Mouse (Mus musculus): Measurements from ENCODE around the gene Olfr1086.
"Not testable (repeated sequence)": the region's sequence is repeated elsewhere in the genome, so short reads cannot be mapped to it uniquely, and the experiment has no call there.

Gene Olfr1086

DNA sequence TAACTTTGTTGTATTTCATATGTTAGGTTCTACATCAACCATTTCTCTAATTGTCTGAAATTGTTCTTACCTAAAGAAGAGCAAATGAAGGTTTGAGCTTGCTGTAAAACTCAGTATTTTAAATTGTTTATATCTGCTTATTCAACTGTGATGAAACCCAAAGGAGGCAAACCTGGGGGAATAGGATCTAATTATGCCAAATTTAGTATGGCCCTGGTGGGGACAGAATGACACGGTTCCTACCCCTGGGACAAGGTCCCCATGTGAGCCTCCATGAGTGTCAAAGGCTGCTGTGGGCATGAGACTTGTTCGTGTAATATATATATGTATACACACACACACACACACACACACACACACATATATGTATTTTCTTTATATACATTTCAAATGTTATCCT is at the start of gene Olfr1086:
Gene Olfr1086, minus strand, starts transcription at position 101 of the 400 bp plus-strand sequence.
- DNase-seq (ENCODE audit: extremely low spot score, low spot score): no peak

GRCm38 (mm10) chr2:86698295-86698694 is 18.4 kb upstream of the Olfr1086 start, which contains the start of gene Olfr1087:
Olfr1087 (minus strand) TSS chr2:86698395.
- no peak for DNase-seq (ENCODE audit: extremely low spot score, low spot score)

GRCm38 (mm10) chr2:86661919-86662318 is 18.0 kb downstream of the Olfr1086 start, which contains the start of gene Olfr1085:
Olfr1085 (minus strand) TSS chr2:86662019.
- DNase-seq (ENCODE audit: extremely low spot score, low spot score): no peak

DNA sequence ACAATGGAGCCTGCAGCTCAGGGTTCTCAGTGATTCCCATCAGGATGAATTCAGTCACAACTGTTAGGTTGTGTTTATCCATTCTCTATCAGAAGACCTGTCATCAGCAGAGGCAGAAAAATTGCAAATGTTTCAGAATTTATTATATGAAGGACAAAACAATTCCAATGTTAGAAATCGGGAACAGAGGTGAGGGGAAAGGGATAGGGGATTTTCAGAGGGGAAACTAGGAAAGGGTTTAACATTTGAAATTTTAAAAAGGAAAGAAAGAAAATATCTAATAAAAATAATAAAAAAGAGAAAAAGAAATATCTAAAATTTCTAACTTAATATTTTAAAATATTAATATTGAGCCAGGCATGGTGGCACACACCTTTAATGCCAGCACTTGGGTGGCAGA is 40.3 kb downstream of the Olfr1086 start, which contains the start of gene Olfr1084:
Gene Olfr1084, minus strand, starts transcription at position 101 of the 400 bp plus-strand sequence.
- DNase-seq (ENCODE audit: extremely low spot score, low spot score): not testable (repeated sequence)

Measured in neural tube, embryonic 10.5 days (tissue).